Mouse (Mus musculus): ENCODE data around the gene Tyrobp. TPM values are rescaled to one million over a fixed set of nuclear protein-coding genes. Genes with fewer than 3 reads are reported as not detected.

The Tyrobp gene
- 10 to 100 TPM; 28.7 to 29.8 TPM for total RNA-seq (2021)

GRCm38 (mm10) chr7:30413596-30413995 is at the start of gene Tyrobp:
Tyrobp (plus strand) TSS chr7:30413760.
- no peak for DNase-seq (ENCODE audit: low spot score in 2 of 2)
- intact Hi-C loops (cut with DNase I) = no loop called here

GRCm38 (mm10) chr7:30367466-30367865 is 46.1 kb upstream of the Tyrobp start:
- intact Hi-C loops (cut with DNase I) = no loop called here
- DNase-seq (ENCODE audit: low spot score in 2 of 2) = no peak

- intact Hi-C loops (cut with DNase I) = loop anchor here (1.0 to 2.0 kb wide), 2 partner anchors 49 to 59 kb away; no protein-coding TSS in a partner anchor
- DNase-seq (ENCODE audit: low spot score in 2 of 2) = peak; percentile 96 to 99
Observed at GRCm38 (mm10) chr7:30373501-30373962, 40.0 kb upstream of the Tyrobp start.

GRCm38 (mm10) chr7:30380061-30380460 is 33.5 kb upstream of the Tyrobp start:
- DNase-seq (ENCODE audit: low spot score in 2 of 2) = no peak
- intact Hi-C loops (cut with DNase I) = no loop called here

GRCm38 (mm10) chr7:30384106-30384505 is 29.5 kb upstream of the Tyrobp start:
- intact Hi-C loops (cut with DNase I) = no loop called here

GRCm38 (mm10) chr7:30392746-30393520 is 20.6 kb upstream of the Tyrobp start:
- intact Hi-C loops (cut with DNase I) = no loop called here
- no peak for DNase-seq (ENCODE audit: low spot score in 2 of 2)

More at GRCm38 (mm10) chr7:30384106-30384505, 29.5 kb upstream of the Tyrobp start:
- no peak for DNase-seq (ENCODE audit: low spot score in 2 of 2)

- intact Hi-C loops (cut with DNase I) = no loop called here
- peak in 1 of 2 experiments; percentile 18 for DNase-seq (ENCODE audit: low spot score in 2 of 2)
Observed at GRCm38 (mm10) chr7:30393631-30394030, 19.9 kb upstream of the Tyrobp start.

- DNase-seq (ENCODE audit: low spot score in 2 of 2) = peak in 1 of 2 experiments; percentile 46
- intact Hi-C loops (cut with DNase I) = no loop called here
Observed at GRCm38 (mm10) chr7:30394379-30394778, 19.2 kb upstream of the Tyrobp start.

- DNase-seq (ENCODE audit: low spot score in 2 of 2) = no peak
- intact Hi-C loops (cut with DNase I) = no loop called here
Observed at GRCm38 (mm10) chr7:30394871-30395270, 18.7 kb upstream of the Tyrobp start.

- peak in 1 of 2 experiments; percentile 29 for DNase-seq (ENCODE audit: low spot score in 2 of 2)
- intact Hi-C loops (cut with DNase I) = no loop called here
Observed at GRCm38 (mm10) chr7:30399671-30400070, 13.9 kb upstream of the Tyrobp start.

GRCm38 (mm10) chr7:30402343-30402742 is 11.2 kb upstream of the Tyrobp start:
- intact Hi-C loops (cut with DNase I) = no loop called here
- DNase-seq (ENCODE audit: low spot score in 2 of 2) = no peak

GRCm38 (mm10) chr7:30408639-30409038 is 4.9 kb upstream of the Tyrobp start:
- intact Hi-C loops (cut with DNase I) = no loop called here

GRCm38 (mm10) chr7:30409789-30410188 is 3.8 kb upstream of the Tyrobp start:
- no peak for DNase-seq (ENCODE audit: low spot score in 2 of 2)
- intact Hi-C loops (cut with DNase I) = no loop called here

More at GRCm38 (mm10) chr7:30408639-30409038, 4.9 kb upstream of the Tyrobp start:
- no peak for DNase-seq (ENCODE audit: low spot score in 2 of 2)

GRCm38 (mm10) chr7:30411023-30411422 is 2.5 kb upstream of the Tyrobp start:
- no peak for DNase-seq (ENCODE audit: low spot score in 2 of 2)
- intact Hi-C loops (cut with DNase I) = loop anchor here (1.0 kb wide), 1 partner anchor 28 kb away; no protein-coding TSS in a partner anchor

- intact Hi-C loops (cut with DNase I) = no loop called here
- no peak for DNase-seq (ENCODE audit: low spot score in 2 of 2)
Observed at GRCm38 (mm10) chr7:30412735-30413147, 819 bp upstream of the Tyrobp start.

GRCm38 (mm10) chr7:30417856-30418255 is 4.3 kb downstream of the Tyrobp start:
- no peak for DNase-seq (ENCODE audit: low spot score in 2 of 2)
- intact Hi-C loops (cut with DNase I) = no loop called here

- intact Hi-C loops (cut with DNase I) = no loop called here
Observed at GRCm38 (mm10) chr7:30419561-30420499, 6.3 kb downstream of the Tyrobp start, which contains the start of gene Hcst. Hcst (minus strand) TSS chr7:30419854.

GRCm38 (mm10) chr7:30420673-30421072 is 7.1 kb downstream of the Tyrobp start:
- intact Hi-C loops (cut with DNase I) = no loop called here

More at GRCm38 (mm10) chr7:30419561-30420499, 6.3 kb downstream of the Tyrobp start, which contains the start of gene Hcst:
- DNase-seq (ENCODE audit: low spot score in 2 of 2) = no peak

GRCm38 (mm10) chr7:30421175-30421889 is 7.8 kb downstream of the Tyrobp start, which contains the start of gene Nfkbid:
Nfkbid (plus strand) TSS chr7:30421732.
- peak in 1 of 2 experiments; percentile 63 for DNase-seq (ENCODE audit: low spot score in 2 of 2)
- intact Hi-C loops (cut with DNase I) = no loop called here

More at GRCm38 (mm10) chr7:30420673-30421072, 7.1 kb downstream of the Tyrobp start:
- no peak for DNase-seq (ENCODE audit: low spot score in 2 of 2)

Measured in left cerebral cortex, postnatal 25 days (tissue).